Mouse (Mus musculus): ENCODE results near the gene Il12a. TPM values are rescaled to one million over a fixed set of nuclear protein-coding genes. Genes with fewer than 3 reads are reported as not detected.

Il12a gene
- polyA plus RNA-seq, 1 experiment from 2014 or later, result not detected

- no peak for ATAC-seq (replicated peaks; ENCODE audit: insufficient number of reproducible peaks, insufficient read depth, low FRiP score, low read depth)
- WGBS, result 84% methylated on average over 7 of the region's 7 CpGs
- H3K9ac ChIP-seq, result no peak overlapping the region
- H3K27me3 ChIP-seq, result no peaks in the 10 kb centered on the region
- no peaks in the 10 kb centered on the region for H3K36me3 ChIP-seq
- H3K27ac ChIP-seq, result no peak overlapping the region
- H3K9me3 ChIP-seq (replicated peaks), result no peaks in the 10 kb centered on the region
- no peak overlapping the region for H3K4me2 ChIP-seq
- H3K4me3 ChIP-seq, result no peak overlapping the region
- no peaks in the 10 kb centered on the region; the same call in 1 of the 2 replicates for H3K4me1 ChIP-seq (replicated peaks)
These were observed 1.1 kb upstream of the Il12a start for GRCm38 (mm10) chr3:68689346-68689745.

DNA sequence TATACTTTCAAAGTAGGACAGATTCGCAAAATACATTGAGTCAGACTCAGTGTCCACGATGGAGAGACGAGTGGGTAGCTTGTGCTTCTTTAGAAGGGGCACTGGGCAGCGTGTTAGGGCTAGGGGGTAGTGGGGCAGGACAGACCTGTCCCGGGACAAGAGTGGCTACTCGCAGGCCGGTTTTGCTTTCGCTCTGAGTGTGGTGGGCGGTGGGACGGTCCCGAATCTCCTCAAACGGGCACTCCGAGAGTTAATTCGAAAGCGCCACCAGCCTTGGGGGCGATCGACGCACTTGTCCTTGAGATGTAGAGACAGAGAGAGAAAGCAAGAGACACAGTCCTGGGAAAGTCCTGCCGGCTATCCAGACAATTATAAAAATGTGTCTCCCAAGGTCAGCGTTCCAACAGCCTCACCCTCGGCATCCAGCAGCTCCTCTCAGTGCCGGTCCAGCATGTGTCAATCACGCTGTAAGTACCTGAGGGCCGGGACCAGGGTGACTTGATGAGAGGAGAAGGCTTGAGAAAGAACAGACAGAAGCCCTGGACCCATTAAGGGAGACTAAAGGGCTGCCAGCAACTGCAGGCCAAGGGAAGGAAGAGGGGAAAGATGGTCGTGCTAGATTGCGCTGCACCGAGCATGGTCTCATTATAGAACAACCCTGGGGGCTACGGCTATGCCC, 795 bp downstream of the Il12a start:
- Histone ChIP-seq H3K36me3 (no peaks in the 10 kb centered on the region), H3K4me2 (peak overlapping the region; percentile 50), H3K4me3 (peak overlapping the region; percentile 31), H3K27me3 (no peaks in the 10 kb centered on the region), H3K4me1 (replicated peaks) (no peaks in the 10 kb centered on the region; the same call in 1 of the 2 replicates), H3K9me3 (replicated peaks) (no peaks in the 10 kb centered on the region), H3K9ac (no peak overlapping the region), H3K27ac (no peak overlapping the region)
- WGBS, result 48% methylated on average over 28 of the region's 28 CpGs
- ATAC-seq (replicated peaks; ENCODE audit: insufficient number of reproducible peaks, insufficient read depth, low FRiP score, low read depth), result no peak

GRCm38 (mm10) chr3:68691938-68692599, 1.6 kb downstream of the Il12a start:
- Histone ChIP-seq H3K36me3 (no peaks in the 10 kb centered on the region), H3K9me3 (replicated peaks) (no peaks in the 10 kb centered on the region), H3K9ac (no peak overlapping the region), H3K27ac (no peak overlapping the region), H3K4me1 (replicated peaks) (no peaks in the 10 kb centered on the region; the same call in 1 of the 2 replicates), H3K4me2 (peak overlapping the region; percentile 50), H3K4me3 (no peak overlapping the region), H3K27me3 (no peaks in the 10 kb centered on the region)
- ATAC-seq (replicated peaks; ENCODE audit: insufficient number of reproducible peaks, insufficient read depth, low FRiP score, low read depth), result no peak
- 57% methylated on average over 7 of the region's 7 CpGs for WGBS

DNA sequence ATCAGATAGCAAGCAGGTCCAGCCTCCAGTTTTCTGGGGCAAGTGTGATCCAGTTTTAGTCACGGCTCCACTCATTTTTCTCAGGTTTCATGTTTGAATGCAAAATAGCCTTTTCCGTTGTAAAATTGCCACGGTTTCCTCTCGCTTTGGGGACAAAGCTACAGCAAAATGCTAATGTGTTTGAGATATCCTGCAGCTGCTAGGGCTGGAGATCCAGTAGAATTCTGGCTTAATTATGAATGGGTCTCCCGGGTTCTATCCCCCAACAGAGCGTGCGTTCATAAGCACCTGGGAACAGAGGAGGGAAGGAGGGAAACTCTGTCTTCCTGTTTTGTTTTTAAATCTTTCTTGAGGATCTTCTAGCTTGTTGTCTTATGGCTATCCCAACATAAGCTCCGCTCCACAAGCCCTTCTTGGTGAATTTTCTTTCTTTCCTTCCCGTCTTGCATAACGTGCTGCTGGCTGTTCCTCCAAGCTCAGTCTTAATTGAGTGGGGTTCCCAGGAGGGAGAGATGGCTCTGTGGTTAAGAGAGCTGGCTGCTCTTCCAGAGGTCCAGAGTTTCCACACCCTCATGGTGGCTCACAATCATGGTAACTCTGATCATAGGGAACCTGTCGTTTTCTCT, 2.3 kb downstream of the Il12a start:
- Histone ChIP-seq H3K9me3 (replicated peaks) (no peaks in the 10 kb centered on the region), H3K27ac (no peak overlapping the region), H3K36me3 (no peaks in the 10 kb centered on the region), H3K4me3 (no peak overlapping the region), H3K4me1 (replicated peaks) (no peaks in the 10 kb centered on the region; the same call in 1 of the 2 replicates), H3K4me2 (no peak overlapping the region), H3K9ac (no peak overlapping the region), H3K27me3 (no peaks in the 10 kb centered on the region)
- 63% methylated on average over 11 of the region's 11 CpGs for WGBS
- ATAC-seq (replicated peaks; ENCODE audit: insufficient number of reproducible peaks, insufficient read depth, low FRiP score, low read depth), result no peak

- 43% methylated on average over 11 of the region's 11 CpGs for WGBS
- no peaks in the 10 kb centered on the region; the same call in 1 of the 2 replicates for H3K4me1 ChIP-seq (replicated peaks)
- no peak overlapping the region for H3K9ac ChIP-seq
- no peaks in the 10 kb centered on the region for H3K27me3 ChIP-seq
- no peaks in the 10 kb centered on the region for H3K36me3 ChIP-seq
- no peaks in the 10 kb centered on the region for H3K9me3 ChIP-seq (replicated peaks)
- H3K4me2 ChIP-seq, result no peak overlapping the region
- no peak overlapping the region for H3K27ac ChIP-seq
- H3K4me3 ChIP-seq, result no peak overlapping the region
- no peak; the same call in 1 of the 2 replicates for ATAC-seq (replicated peaks; ENCODE audit: insufficient number of reproducible peaks, insufficient read depth, low FRiP score, low read depth)
These were observed 3.1 kb downstream of the Il12a start for GRCm38 (mm10) chr3:68693441-68694048.

DNA sequence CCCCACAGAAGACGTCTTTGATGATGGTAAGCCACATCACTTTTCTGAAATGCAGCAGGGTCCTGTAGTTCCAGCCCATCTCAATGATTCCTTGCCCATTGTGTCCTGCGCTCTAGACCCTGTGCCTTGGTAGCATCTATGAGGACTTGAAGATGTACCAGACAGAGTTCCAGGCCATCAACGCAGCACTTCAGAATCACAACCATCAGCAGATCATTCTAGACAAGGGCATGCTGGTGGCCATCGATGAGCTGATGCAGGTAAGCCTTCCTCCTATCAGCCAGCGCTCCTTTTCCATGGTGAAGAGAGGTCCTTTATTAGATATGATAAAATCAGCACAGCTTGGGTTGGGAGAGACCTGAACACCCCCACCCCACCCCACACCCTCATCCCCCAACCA, 4.9 kb downstream of the Il12a start:
- no peak for ATAC-seq (replicated peaks; ENCODE audit: insufficient number of reproducible peaks, insufficient read depth, low FRiP score, low read depth)
- Histone ChIP-seq H3K9me3 (replicated peaks) (no peaks in the 10 kb centered on the region), H3K9ac (no peak overlapping the region), H3K4me2 (no peak overlapping the region), H3K36me3 (no peaks in the 10 kb centered on the region), H3K27ac (no peak overlapping the region), H3K4me1 (replicated peaks) (no peaks in the 10 kb centered on the region; the same call in 1 of the 2 replicates), H3K27me3 (no peaks in the 10 kb centered on the region), H3K4me3 (no peak overlapping the region)
- 89% methylated on average over 5 of the region's 5 CpGs for WGBS

GRCm38 (mm10) chr3:68696495-68697200, 6.2 kb downstream of the Il12a start:
- Histone ChIP-seq H3K27me3 (no peaks in the 10 kb centered on the region), H3K9me3 (replicated peaks) (no peaks in the 10 kb centered on the region), H3K4me1 (replicated peaks) (no peaks in the 10 kb centered on the region; the same call in 1 of the 2 replicates), H3K9ac (no peak overlapping the region), H3K27ac (no peak overlapping the region), H3K4me3 (no peak overlapping the region), H3K36me3 (no peaks in the 10 kb centered on the region), H3K4me2 (no peak overlapping the region)
- 84% methylated on average over 3 of the region's 3 CpGs for WGBS
- ATAC-seq (replicated peaks; ENCODE audit: insufficient number of reproducible peaks, insufficient read depth, low FRiP score, low read depth), result no peak

GRCm38 (mm10) chr3:68698601-68699000, 8.2 kb downstream of the Il12a start:
- 88% methylated on average over 3 of the region's 3 CpGs for WGBS

DNA sequence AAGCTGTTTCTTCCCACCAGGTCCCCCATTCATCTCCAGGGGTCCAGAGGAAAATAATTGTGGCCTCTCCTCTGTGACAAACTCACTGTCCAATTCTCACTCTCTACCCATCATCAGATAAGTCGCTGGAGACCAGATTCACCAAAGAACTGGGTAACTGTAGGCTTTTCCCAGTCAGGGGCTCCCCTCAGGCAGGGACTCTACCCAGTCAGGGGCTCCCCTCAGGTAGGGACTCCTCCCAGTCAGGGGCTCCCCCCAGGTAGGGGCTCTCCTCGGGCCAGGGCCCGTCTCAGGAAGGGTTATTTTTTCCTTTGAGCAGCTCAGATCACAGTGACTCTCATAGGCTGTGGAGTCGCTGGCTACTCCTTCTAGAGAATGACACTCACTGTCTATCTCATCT, 9.6 kb downstream of the Il12a start:
- no peak overlapping the region for H3K4me3 ChIP-seq
- H3K27ac ChIP-seq, result no peak overlapping the region
- no peak overlapping the region for H3K9ac ChIP-seq
- no peaks in the 10 kb centered on the region for H3K27me3 ChIP-seq
- ATAC-seq (replicated peaks; ENCODE audit: insufficient number of reproducible peaks, insufficient read depth, low FRiP score, low read depth), result no peak
- H3K4me2 ChIP-seq, result no peak overlapping the region
- H3K4me1 ChIP-seq (replicated peaks), result no peaks in the 10 kb centered on the region
- no peaks in the 10 kb centered on the region for H3K9me3 ChIP-seq (replicated peaks)
- no peaks in the 10 kb centered on the region for H3K36me3 ChIP-seq
- 75% methylated on average over 4 of the region's 4 CpGs for WGBS

More at GRCm38 (mm10) chr3:68698601-68699000, 8.2 kb downstream of the Il12a start:
- no peaks in the 10 kb centered on the region for H3K36me3 ChIP-seq
- H3K4me2 ChIP-seq, result no peak overlapping the region
- H3K4me1 ChIP-seq (replicated peaks), result no peaks in the 10 kb centered on the region
- no peak for ATAC-seq (replicated peaks; ENCODE audit: insufficient number of reproducible peaks, insufficient read depth, low FRiP score, low read depth)
- no peaks in the 10 kb centered on the region for H3K9me3 ChIP-seq (replicated peaks)
- no peak overlapping the region for H3K9ac ChIP-seq
- H3K27me3 ChIP-seq, result no peaks in the 10 kb centered on the region
- no peak overlapping the region for H3K4me3 ChIP-seq
- no peak overlapping the region for H3K27ac ChIP-seq

DNA sequence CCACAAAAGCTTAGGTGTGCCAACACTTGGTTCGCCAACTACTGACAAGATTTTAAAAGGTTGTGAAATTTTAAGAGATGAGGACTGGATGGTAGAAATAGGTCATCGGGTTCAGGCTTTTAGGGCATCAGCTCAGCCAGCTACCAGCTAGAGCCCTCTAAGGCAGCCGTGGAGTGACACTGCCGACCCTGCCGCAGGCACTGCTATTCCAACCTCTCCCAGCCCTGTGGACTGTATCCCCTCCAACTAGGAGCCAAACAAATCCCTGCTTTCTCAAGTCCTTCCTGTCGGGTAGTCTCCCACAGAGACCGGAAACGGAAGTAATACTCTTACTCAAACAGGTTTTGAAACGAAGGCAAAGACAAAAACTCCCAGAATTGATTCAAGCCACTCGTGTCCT, 15.9 kb downstream of the Il12a start:
- Histone ChIP-seq H3K4me2 (no peak overlapping the region), H3K27ac (no peak overlapping the region), H3K4me1 (replicated peaks) (no peaks in the 10 kb centered on the region), H3K27me3 (no peaks in the 10 kb centered on the region), H3K9me3 (replicated peaks) (no peaks in the 10 kb centered on the region), H3K4me3 (no peak overlapping the region), H3K9ac (no peak overlapping the region), H3K36me3 (no peaks in the 10 kb centered on the region)
- 83% methylated on average over 10 of the region's 10 CpGs for WGBS
- no peak for ATAC-seq (replicated peaks; ENCODE audit: insufficient number of reproducible peaks, insufficient read depth, low FRiP score, low read depth)

- Histone ChIP-seq H3K4me2 (no peak overlapping the region), H3K4me1 (replicated peaks) (no peaks in the 10 kb centered on the region), H3K9ac (no peak overlapping the region), H3K4me3 (no peak overlapping the region), H3K27ac (no peak overlapping the region), H3K36me3 (no peaks in the 10 kb centered on the region), H3K27me3 (no peaks in the 10 kb centered on the region), H3K9me3 (replicated peaks) (no peaks in the 10 kb centered on the region)
- 33% methylated on average over 8 of the region's 8 CpGs for WGBS
- ATAC-seq (replicated peaks; ENCODE audit: insufficient number of reproducible peaks, insufficient read depth, low FRiP score, low read depth), result no peak
These were observed 17.8 kb downstream of the Il12a start for GRCm38 (mm10) chr3:68708230-68708629.
